Mouse (Mus musculus): ENCODE data around the gene Mum1.

GRCm38 (mm10) chr10:80293325-80293724 lies 67.1 kb downstream of the Mum1 start:
- TF ChIP-seq CTCF (IDR thresholded peaks at IDR 0.05; ENCODE audit: insufficient read depth, low read depth, low read length) (no peak), POLR2A (IDR thresholded peaks at IDR 0.05; ENCODE audit: insufficient read depth, low read depth, low read length) (no peak)

Data from olfactory bulb, adult 2 months (tissue).